Mouse (Mus musculus): ENCODE results near the gene Nfkbib. TPM values are rescaled to one million over a fixed set of nuclear protein-coding genes. Genes with fewer than 3 reads are reported as not detected.

Gene Nfkbib
- total RNA-seq, 2 experiments from 2014 or later = 21.2 to 21.3 TPM

- peak; percentile 40 for DNase-seq
- intact Hi-C loops (cut with DNase I; ENCODE audit: low total_unique reads) = no loop called here
These were observed 7.8 kb upstream of the Nfkbib start for GRCm38 (mm10) chr7:28775129-28775528.

GRCm38 (mm10) chr7:28774164-28774563, 6.9 kb upstream of the Nfkbib start:
- DNase-seq = peak; percentile 65
- intact Hi-C loops (cut with DNase I; ENCODE audit: low total_unique reads) = no loop called here

GRCm38 (mm10) chr7:28773163-28773562, 5.9 kb upstream of the Nfkbib start:
- intact Hi-C loops (cut with DNase I; ENCODE audit: low total_unique reads) = no loop called here
- no peak for DNase-seq

- DNase-seq = no peak
- intact Hi-C loops (cut with DNase I; ENCODE audit: low total_unique reads) = no loop called here
These were observed 4.6 kb upstream of the Nfkbib start for GRCm38 (mm10) chr7:28771867-28772266.

- no peak for DNase-seq
- intact Hi-C loops (cut with DNase I; ENCODE audit: low total_unique reads) = no loop called here
These were observed 3.0 kb upstream of the Nfkbib start for GRCm38 (mm10) chr7:28770309-28770708.

GRCm38 (mm10) chr7:28769414-28769958, 2.2 kb upstream of the Nfkbib start:
- no peak for DNase-seq
- intact Hi-C loops (cut with DNase I; ENCODE audit: low total_unique reads) = no loop called here

- no peak for DNase-seq
These were observed 402 bp downstream of the Nfkbib start for GRCm38 (mm10) chr7:28766910-28767309.

GRCm38 (mm10) chr7:28766173-28766879, 986 bp downstream of the Nfkbib start, which contains the start of gene Sirt2:
Gene Sirt2 (plus strand): TSS chr7:28766735.
- peak; percentile 96 for DNase-seq
- intact Hi-C loops (cut with DNase I; ENCODE audit: low total_unique reads) = no loop called here

More at GRCm38 (mm10) chr7:28766910-28767309, 402 bp downstream of the Nfkbib start:
- intact Hi-C loops (cut with DNase I; ENCODE audit: low total_unique reads) = no loop called here

GRCm38 (mm10) chr7:28765211-28765610, 2.1 kb downstream of the Nfkbib start:
- no peak for DNase-seq
- intact Hi-C loops (cut with DNase I; ENCODE audit: low total_unique reads) = no loop called here

GRCm38 (mm10) chr7:28761907-28762306, 5.4 kb downstream of the Nfkbib start:
- intact Hi-C loops (cut with DNase I; ENCODE audit: low total_unique reads) = no loop called here

GRCm38 (mm10) chr7:28758623-28759022, 8.7 kb downstream of the Nfkbib start:
- intact Hi-C loops (cut with DNase I; ENCODE audit: low total_unique reads) = no loop called here

More at GRCm38 (mm10) chr7:28761907-28762306, 5.4 kb downstream of the Nfkbib start:
- DNase-seq = no peak

GRCm38 (mm10) chr7:28756079-28756478, 11.2 kb downstream of the Nfkbib start, which contains the start of gene Ccer2:
Gene Ccer2 (plus strand): TSS chr7:28756174.
- intact Hi-C loops (cut with DNase I; ENCODE audit: low total_unique reads) = no loop called here
- DNase-seq = no peak

More at GRCm38 (mm10) chr7:28758623-28759022, 8.7 kb downstream of the Nfkbib start:
- DNase-seq = no peak

- intact Hi-C loops (cut with DNase I; ENCODE audit: low total_unique reads) = no loop called here
These were observed 17.4 kb downstream of the Nfkbib start for GRCm38 (mm10) chr7:28749935-28750334.

GRCm38 (mm10) chr7:28741709-28742438, 25.4 kb downstream of the Nfkbib start, which contains the start of the genes Mrps12 and Sars2:
Gene Mrps12 (minus strand): TSS chr7:28741820.
Gene Sars2 (plus strand): TSS chr7:28741992.
- DNase-seq = peak; percentile 93
- intact Hi-C loops (cut with DNase I; ENCODE audit: low total_unique reads) = no loop called here

More at GRCm38 (mm10) chr7:28749935-28750334, 17.4 kb downstream of the Nfkbib start:
- no peak for DNase-seq

- intact Hi-C loops (cut with DNase I; ENCODE audit: low total_unique reads) = no loop called here
These were observed 26.0 kb downstream of the Nfkbib start for GRCm38 (mm10) chr7:28741368-28741708.

GRCm38 (mm10) chr7:28740949-28741348, 26.4 kb downstream of the Nfkbib start:
- DNase-seq = no peak
- intact Hi-C loops (cut with DNase I; ENCODE audit: low total_unique reads) = no loop called here

More at GRCm38 (mm10) chr7:28741368-28741708, 26.0 kb downstream of the Nfkbib start:
- DNase-seq = no peak

GRCm38 (mm10) chr7:28739829-28740228, 27.5 kb downstream of the Nfkbib start:
- intact Hi-C loops (cut with DNase I; ENCODE audit: low total_unique reads) = no loop called here
- DNase-seq = no peak

GRCm38 (mm10) chr7:28735701-28736100, 31.6 kb downstream of the Nfkbib start:
- DNase-seq = no peak
- intact Hi-C loops (cut with DNase I; ENCODE audit: low total_unique reads) = no loop called here

- intact Hi-C loops (cut with DNase I; ENCODE audit: low total_unique reads) = no loop called here
- no peak for DNase-seq
These were observed 34.1 kb downstream of the Nfkbib start for GRCm38 (mm10) chr7:28733211-28733610.
